Mouse (Mus musculus) thymus, postnatal 0 days (tissue): Measurements from ENCODE around the gene Kiz. TPM values are rescaled to one million over a fixed set of nuclear protein-coding genes. Genes with fewer than 3 reads are reported as not detected.

ENCODE experiments used
- DNase-seq: peaks from one replicate; pipeline ENCODE4 v3.0.0-alpha.2; 2015; ENCODE audit warnings: low spot score
- polyA plus RNA-seq: library from polyadenylated mRNA; unstranded; fragments of >200 nt; fragmentation: Nextera tagmentation; extraction: Ambion mirVana; gene quantifications from 2 replicates; pipeline ENCODE4 v1.2.1, GENCODE M21; 2015

Gene Kiz
- polyA plus RNA-seq, 1 experiment from 2014 or later: 17.9 TPM

DNA sequence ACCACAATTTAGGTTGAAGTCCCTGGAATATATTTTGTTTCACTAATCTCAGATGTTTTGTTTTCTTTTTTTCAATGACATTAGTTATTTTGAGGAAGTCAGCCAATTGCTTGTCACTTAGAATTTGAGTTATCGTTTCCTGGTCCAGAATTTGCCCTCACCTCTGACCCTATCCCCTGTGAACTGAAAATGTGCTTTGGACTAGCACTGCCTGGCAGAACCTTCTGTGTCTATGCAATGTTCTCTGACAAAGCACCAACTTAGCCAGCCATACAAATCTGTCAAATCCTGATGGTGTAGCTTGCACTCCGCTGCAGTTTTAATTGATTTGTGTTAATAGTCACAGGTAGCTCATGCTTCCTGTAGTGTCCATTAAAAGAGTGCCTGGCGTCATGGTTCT is 10.1 kb downstream of the Kiz start:
- no peak for DNase-seq

- DNase-seq: no peak
Measured at GRCm38 (mm10) chr2:146871300-146872269, 15.9 kb downstream of the Kiz start.

- no peak for DNase-seq
Measured at GRCm38 (mm10) chr2:146872697-146873096, 17.0 kb downstream of the Kiz start.

DNA sequence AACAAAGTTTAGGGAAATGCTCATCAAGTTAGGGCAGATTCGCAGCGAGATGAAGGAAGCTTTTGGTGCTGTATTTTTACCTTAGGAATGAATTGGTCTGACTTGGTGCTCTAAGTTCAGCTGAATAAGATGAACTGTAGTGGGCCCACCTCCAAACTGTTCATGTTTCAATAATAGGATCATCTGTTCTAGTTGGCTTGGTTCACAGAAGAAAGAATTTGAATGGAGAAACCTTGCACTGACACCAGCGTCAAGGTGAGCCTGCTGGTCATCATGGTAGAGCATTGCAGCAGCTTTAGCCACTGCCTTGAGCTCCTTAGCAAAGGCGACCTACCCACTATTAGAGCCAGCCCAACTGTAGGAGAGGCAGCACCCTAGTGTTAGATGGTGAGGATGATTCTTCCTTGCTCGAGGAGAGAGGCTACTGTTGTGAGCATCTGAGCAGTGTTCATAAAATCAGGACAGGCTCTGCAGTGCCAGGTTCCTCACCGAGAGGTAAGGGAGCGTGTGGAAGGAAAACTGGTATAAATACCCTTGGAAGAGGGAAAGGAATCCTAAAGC is 18.3 kb downstream of the Kiz start:
- DNase-seq: no peak

GRCm38 (mm10) chr2:146877423-146878098 is 21.9 kb downstream of the Kiz start:
- no peak for DNase-seq

DNA sequence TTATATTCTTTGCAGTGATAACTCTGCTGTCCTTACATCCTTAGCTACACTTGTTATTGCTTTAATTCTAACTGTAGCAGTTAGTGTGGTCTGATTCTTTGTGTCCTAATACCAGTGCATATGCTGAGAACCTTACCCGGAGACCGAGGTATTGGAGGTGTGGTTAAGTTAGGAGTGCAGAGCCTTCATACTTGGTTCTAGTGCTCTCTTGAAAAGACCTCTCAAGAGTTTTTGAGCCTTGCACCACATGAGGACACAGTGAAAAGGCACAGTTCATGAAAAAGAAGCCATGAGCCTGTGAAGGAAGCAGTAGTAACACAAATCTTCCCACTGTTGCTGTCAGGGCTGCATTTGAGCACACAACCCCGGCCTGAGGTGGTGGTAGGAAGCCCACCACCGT is 26.0 kb downstream of the Kiz start:
- no peak for DNase-seq

GRCm38 (mm10) chr2:146884291-146884855 is 28.7 kb downstream of the Kiz start:
- no peak for DNase-seq

DNA sequence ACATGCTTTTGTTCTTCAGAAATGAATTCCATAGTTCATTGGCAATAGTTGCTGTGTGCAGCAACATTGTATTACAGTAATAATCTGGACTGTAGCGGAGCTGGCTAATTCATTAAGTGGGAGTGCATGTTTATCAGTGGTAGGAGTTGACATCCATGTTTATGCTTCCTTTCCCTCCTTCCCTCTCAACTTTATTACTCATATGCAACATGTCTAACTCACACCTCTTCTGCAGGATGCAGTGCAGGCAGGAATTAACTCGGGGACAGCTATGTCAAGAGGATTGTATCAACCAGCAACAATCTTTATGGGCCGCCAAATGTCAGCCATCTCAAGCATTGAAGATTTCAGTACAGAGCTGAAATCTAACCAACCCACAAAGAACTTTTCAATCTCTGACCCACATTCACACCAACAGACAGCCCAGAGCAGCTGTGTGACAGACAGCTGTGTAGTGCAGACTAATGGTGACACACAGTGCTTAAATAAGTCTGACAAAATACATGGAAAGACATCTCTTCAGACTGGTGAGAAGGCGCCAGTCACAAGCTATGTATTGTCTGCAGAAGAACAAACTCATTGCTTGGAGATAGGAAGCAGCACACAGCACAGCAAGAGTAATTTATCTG is 33.2 kb downstream of the Kiz start:
- DNase-seq: no peak

GRCm38 (mm10) chr2:146898977-146899376 is 43.3 kb downstream of the Kiz start:
- no peak for DNase-seq

GRCm38 (mm10) chr2:146916085-146916484 is 60.4 kb downstream of the Kiz start:
- no peak for DNase-seq

DNA sequence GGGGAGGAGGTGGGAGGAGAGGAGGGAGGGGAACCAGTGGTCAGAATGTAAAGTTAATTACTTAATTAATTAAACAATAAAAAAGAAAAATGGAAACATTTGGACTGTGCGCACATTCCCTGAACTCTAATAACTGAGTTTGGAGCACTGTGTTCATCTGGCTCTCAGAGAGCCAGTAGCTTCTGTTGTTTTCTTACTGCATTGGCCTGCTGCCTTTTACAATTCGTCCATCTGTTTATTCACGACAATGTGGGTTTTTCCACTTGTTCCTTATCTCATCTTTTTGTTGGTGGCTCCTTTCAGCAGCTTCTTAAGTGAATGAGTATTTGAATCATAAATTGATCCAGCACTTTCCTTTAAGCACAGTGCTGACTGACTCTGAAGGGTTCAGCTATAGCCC is 62.1 kb downstream of the Kiz start:
- DNase-seq: no peak

DNA sequence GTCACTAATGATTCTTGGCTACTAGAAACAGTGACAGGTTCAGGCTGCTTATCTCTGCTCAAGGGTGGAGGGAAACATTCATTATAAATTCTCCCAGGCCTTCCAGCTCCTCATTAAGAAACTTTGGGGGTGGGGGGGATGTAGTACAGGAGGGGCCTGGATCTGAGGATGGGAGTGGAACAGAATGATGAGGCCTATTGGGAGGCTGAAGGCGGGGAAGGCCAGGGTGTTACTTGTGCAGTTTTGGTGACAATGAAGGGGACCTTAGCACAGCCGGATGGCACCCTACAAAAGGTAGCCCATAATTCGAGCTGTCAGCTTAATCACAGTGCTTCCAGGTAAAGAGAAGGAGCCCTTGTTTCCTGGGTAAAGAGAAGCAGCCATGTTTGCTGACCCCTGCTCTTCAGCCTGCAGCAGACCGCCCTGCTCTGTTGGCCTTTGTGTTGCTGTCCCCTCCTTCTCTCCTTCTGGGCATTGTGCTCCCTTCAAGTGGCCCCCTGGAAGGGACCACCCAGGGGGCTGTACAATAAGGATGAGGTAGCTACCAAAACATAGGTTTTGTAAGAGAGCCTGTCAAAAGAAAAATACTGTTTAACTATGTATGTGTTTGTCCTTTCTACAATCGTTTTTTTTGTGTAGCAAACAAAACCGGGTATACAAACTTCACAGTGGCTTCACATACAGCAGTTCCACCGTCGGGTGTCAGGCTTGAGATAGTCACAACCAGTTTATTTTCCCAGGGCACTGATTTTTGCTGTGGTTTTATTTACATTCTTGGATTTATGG is 64.9 kb downstream of the Kiz start:
- no peak for DNase-seq

- no peak for DNase-seq
Measured at GRCm38 (mm10) chr2:146925296-146925695, 69.6 kb downstream of the Kiz start.

GRCm38 (mm10) chr2:146925846-146926245 is 70.2 kb downstream of the Kiz start:
- DNase-seq: no peak

DNA sequence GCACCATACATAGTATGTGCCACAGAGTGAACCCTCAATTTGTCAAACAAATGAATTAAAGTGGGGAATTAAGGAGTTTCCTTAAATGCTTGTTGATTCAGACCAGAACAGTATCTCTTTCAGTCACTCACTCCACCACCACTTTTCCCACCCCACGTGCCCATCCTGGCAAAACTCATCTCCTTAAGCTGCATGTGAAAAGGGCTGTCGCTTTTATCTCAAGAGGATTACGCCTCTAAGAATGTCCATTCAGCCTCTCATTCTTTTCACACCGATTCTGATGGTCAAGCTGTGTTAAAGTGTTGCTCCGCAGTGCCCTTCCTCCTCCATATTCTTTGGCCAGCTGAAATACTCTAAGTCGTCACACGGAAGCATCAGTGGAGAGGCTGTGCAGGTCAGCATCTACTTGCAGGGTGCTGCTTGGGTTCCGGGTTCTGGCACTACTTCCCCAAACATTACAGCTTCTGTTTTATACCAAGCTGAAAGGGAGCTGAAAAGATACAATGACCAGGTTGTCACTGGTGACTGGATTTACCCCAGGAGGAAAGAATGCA is 92.6 kb downstream of the Kiz start:
- no peak for DNase-seq

DNA sequence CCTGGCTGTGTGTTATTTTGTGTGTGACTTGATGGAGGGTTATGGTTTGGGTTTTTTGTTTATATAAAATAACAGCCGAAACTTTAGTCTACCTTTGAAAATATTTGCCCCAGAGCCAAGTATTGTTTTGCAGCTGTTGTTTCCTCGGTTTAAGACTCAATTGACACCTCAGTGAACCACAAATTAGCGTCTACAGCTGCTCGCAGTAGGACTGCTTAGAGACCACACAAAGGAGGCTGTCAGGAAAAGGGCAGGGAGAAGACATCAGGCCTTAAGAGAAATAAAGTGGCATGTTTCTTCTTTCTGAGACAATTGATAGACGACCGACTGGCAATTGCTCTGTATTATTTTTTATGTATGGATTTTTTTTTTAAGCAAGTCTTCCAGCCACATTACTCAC is 100.7 kb downstream of the Kiz start:
- DNase-seq: no peak

DNA sequence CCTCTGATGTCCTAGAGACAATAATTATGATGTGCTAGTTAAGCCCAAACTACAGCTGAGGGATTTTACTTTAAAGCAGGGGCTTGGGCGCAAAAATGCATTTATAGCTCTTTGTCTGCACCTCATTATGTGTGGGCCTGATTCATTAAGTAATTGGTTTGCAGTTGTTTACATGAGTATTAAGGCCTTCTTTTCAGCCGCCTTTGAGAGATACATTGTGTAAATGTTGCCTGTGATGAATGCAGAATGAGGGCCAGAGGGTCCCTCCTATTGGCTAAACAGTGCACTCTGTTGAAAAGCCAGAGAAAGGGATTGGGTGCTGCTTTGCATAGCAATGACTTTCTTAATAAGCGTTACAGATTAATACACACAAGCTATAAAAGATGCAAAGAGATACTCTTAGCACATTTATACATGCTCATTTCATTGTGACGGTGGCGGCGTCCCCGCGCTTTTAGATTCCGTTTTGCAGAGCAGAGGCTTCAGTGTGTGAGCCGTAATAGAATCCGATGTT is 102.8 kb downstream of the Kiz start:
- DNase-seq: no peak

DNA sequence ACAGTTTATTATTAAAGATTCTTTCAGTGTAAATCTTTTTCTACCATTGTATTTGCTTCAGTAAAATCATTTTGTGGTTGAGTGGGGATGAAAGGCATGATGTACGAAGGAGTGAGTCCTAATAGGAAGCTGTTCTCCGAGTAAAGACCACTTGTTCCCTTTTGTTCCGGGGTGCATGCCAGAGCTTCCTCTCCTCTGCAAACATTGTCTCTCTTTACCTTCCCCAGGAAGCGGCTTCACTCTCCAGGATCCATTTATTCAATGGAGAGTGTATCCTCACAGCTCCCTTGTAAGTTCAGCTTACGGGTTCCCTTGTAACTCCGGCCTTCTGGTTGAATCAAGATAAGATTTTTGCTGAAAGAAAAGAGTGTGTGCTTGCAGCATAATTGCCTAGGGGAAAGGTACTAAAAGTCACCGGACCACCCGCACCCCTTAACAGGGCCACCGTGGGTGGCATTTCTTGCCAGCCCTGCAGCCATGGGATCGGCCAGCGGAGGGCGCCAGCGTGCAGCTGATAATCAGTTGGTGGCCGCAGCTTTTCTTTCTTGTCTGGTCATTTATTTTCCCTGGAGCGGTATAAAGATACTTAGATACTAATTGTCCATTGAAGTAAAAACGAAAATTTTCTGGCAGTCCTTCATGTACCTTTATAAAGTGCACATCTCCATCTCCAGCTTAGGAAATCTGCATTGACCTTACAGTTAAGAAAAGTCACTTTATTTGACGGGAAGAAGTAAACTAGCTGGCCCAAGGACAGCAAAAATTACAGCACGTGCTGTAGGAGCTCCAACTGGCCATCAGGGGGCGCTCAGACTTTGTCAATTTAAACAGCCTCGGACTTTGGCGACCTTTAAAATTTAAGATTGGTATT is 103.5 kb downstream of the Kiz start:
- DNase-seq: peak; percentile 67

DNA sequence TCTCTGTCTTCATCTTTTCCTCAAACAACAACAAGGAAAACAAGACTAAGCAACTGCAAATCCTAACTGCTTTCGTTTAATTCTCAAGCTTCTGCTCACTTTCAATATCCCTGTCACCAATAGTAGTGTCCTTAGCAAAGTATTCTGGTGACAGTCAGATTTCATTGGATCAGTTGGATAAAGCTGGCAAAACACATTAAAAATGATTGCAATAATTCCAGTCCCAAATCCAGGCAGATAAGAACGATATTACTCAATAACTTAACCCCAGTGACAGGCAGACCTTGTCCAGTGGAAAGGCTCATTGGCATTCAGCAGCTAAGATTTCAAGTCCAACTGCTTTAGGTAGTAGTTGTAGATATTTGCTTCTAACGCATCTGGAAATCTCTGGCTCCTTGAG is 119.4 kb downstream of the Kiz start:
- no peak for DNase-seq
